Mouse (Mus musculus): ENCODE measurements around the gene Epb41.

The Epb41 gene

DNA sequence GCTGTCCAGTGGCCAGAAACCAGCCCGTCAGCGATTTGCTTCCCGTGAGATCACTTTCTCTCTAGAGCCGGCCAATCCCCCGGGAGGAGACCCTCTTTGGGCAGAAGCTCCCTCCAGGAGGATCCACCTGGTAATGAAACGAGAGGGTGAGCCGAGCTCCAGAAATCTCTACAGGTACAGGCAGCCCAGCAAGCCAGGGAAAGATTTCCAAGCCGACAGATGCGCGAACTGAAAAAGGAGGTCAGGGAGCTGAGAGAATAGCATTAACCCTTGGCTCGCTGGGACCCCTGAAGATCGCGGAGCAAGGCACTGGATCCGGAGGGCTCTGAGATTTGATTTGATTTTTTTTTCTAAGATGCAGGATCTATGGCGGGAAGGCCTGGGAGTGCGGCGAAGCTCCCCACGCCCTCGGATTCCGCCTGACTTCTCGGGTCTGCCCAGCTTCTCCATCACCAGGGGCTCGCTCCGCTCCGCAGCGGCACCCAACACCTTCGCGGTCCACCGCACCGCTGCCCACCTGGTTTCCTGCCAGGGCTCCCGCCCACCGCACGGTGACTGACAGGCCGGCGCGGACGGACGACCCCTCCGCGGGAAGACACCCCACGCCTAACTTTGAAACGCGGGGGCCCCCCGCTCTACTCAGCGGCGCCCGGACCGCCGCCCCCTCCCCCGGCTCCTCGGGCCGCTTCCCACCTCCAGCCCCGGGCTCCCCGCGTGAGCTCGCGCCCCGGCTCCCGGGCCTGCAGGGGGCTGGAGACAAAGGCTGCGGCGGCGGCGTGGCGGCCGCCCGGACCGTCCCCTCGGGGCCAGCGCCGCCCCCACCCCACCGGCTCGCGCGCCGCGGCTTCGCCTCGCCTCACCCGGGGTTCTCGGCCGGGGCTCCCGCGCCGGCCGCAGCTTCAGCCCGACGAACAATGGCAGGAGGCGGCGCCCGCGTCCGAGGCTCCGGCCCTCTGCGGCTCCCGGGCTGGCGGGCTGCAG lies 26.8 kb downstream of the Epb41 start:
- DNase-seq (ENCODE audit: low read depth, low spot score) = peak; percentile 52

- no peak for DNase-seq (ENCODE audit: low read depth, low spot score)
Observed at GRCm38 (mm10) chr4:132043726-132044125, 31.4 kb downstream of the Epb41 start.

- DNase-seq (ENCODE audit: low read depth, low spot score) = no peak
Observed at GRCm38 (mm10) chr4:132041471-132042332, 33.4 kb downstream of the Epb41 start.

DNA sequence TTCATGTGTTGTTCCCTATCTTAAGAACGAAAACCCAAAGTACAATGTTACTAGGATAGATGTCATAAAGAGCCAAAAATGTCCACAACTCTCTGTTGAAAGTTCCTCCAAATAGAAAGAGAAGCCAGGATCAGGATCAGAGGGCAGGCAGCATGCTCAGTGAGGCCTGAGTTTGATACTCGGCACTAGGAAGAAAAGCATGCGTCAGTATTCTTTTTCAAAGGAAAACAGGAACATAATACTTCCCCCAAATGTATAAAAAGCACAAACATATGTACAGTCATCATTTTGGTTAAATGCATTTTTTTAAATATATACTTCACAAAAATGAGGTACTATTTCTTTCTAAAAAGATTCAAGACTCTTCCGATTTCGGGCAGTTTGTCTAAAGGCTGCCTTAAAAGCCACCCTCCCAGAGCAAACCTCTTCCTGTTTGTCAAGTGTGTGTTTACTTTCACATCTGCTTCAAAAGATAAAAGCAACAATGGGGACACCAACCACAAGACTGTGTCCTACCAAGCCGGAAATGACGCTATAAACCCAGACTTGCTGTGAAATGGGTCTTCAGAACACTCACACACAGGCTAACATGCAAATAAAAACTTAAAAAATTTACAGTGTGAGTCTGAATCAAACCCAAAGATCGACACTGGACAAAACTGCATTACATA lies 35.0 kb downstream of the Epb41 start:
- no peak for DNase-seq (ENCODE audit: low read depth, low spot score)

GRCm38 (mm10) chr4:132039521-132039920 lies 35.6 kb downstream of the Epb41 start:
- DNase-seq (ENCODE audit: low read depth, low spot score) = no peak

DNA sequence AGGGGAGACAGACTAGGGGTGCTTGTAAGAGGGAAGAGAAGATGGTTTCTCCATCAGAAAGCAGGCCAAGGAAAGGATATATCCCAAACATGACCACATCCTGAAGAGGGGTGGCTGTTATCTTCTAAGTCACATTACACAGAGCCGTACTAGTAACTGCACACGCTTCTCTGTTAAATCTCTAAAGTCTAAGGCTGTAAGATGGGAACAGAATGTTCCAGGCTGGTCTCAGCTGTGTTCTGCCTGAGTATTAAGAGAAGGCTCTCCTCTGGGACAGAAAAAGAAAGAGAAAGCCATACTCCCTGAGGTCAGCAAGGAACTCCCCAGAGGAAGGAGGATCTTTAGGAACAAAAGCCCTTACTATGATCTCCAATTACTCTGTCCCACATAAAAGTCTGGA lies 36.3 kb downstream of the Epb41 start:
- no peak for DNase-seq (ENCODE audit: low read depth, low spot score)

DNA sequence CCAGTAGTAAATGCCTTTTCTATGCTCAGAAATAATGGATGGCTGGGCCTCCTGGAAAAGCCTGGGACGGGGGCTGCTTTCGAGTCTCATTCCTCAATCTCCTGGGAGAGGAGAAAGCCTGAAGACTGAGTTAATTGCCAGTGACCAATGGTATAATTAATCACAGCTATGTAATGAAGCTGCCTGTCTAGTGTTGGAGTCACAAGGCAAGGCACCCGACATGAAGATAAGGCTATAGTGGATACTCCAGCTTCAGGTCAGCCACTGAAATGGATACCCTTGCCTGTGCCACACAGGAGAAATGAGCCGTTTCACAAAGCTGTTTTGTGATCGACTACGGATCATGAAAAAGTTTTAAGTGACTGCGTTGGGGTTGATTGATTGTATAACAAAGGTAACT lies 37.1 kb downstream of the Epb41 start:
- no peak for DNase-seq (ENCODE audit: low read depth, low spot score)

DNA sequence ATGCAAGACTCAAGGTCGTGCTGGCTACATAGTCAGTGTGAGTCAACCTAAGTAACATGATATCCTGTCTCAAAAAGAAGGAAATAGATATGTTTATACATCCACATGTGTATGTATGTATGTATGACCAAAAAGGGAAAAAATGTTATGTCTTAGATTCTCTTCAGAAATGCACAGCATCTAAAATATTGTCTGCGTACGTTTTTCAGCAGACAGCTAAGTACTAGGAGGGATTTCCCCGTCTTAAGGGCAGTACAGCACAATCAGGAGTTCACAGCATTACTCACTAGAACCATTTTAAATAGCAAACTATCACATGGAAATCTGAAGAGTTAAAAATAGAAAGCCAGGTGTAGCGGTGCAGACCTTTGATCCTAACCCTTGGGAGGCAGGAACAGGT lies 38.0 kb downstream of the Epb41 start:
- DNase-seq (ENCODE audit: low read depth, low spot score) = no peak

DNA sequence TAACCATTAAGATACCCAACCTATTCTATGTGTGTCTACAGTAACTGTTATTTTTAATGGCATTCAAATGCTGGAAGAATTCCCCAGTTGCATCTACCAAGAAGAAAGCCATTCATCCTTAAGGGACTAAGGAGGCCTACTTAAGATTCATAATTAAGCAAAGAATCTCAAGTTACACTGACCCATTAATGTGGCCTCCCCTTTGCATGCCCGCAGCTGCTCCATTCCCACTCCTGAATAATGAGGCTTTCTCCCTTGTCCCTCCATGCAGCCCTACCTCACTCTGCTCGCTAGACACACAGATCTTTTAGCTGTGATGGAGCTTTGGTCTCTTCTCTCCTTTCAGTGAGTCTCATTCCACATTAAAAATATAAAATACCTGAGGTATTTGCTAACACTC lies 40.9 kb downstream of the Epb41 start:
- no peak for DNase-seq (ENCODE audit: low read depth, low spot score)

GRCm38 (mm10) chr4:132033183-132033582 lies 41.9 kb downstream of the Epb41 start:
- DNase-seq (ENCODE audit: low read depth, low spot score) = peak; percentile 22

- no peak for DNase-seq (ENCODE audit: low read depth, low spot score)
Observed at GRCm38 (mm10) chr4:132029851-132030741, 45.0 kb downstream of the Epb41 start.

GRCm38 (mm10) chr4:132027806-132028205 lies 47.3 kb downstream of the Epb41 start:
- DNase-seq (ENCODE audit: low read depth, low spot score) = no peak

DNA sequence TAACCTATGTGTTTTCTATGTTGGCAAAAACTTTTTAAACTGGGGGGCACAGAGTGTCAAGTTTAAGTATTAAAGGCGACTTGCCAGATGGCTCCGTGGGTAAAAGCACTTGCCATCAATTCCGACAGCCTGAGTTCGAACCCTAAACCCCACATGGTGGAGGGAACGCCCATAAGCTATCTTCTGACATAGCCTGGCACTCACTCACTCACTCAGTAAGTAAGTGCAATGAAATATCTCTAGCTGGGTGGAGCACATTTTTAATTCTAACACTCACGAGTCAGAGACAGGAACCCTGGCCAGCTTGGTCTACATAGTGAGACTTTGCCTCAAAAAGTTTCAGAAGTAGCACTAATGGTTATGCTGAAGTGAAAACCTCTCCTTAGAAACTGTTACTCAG lies 48.0 kb downstream of the Epb41 start:
- no peak for DNase-seq (ENCODE audit: low read depth, low spot score)

DNA sequence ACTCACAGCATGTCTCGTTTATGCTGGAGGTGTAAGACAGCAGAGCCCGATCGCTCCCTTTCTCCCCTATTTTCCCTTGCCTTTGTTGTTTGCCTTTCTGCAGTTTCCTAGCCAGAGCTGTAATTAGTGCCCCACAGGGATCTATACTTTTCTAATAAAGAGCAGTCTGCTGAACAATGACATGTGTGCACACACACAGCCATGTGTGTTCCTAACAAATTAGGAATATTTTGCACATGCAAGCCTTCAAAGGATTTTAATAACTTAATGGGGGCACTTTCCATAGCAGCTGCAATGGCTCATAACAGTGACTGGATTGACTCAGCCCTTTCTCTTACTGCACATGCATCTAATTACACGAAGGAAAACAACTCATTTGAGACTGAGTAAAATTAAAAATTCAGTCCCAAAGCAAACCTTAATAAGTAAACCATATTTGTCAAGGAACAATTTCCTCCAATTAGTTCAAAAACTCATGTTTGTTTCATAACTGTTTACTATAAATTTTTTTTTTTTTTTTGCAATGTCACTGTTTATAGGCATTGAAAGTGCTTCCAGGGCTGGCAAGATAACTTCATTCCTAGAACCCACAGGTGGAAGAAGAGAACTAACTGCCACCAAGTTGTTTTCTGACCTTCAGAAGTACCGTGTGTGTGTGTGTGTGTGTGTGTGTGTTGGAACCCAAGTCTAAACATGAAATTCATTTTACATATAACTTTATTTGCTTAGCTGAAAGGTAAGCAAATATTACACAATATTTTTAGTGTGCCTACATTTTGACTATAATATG lies 49.2 kb downstream of the Epb41 start:
- DNase-seq (ENCODE audit: low read depth, low spot score) = no peak

GRCm38 (mm10) chr4:132025264-132025663 lies 49.9 kb downstream of the Epb41 start:
- no peak for DNase-seq (ENCODE audit: low read depth, low spot score)

- no peak for DNase-seq (ENCODE audit: low read depth, low spot score)
Observed at GRCm38 (mm10) chr4:132023816-132024215, 51.3 kb downstream of the Epb41 start.

DNA sequence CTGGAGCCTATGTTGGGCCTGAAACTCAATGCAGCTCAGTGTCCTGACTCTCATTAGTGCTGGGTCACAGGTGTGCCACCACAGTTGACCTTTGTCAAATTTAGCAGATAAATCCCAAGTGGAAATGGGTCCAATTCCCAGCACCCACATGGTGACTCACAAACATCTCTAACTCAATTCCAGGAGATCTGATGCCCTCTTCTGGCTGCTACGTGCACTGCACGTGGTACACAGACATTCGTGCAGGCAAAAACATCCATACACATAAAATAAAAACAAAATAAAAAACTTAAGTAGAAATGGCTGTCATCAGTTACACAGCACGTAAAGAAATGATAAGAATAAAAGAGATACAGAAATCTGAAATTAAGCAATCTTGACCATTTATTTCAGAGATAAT lies 52.5 kb downstream of the Epb41 start:
- DNase-seq (ENCODE audit: low read depth, low spot score) = peak; percentile 70

DNA sequence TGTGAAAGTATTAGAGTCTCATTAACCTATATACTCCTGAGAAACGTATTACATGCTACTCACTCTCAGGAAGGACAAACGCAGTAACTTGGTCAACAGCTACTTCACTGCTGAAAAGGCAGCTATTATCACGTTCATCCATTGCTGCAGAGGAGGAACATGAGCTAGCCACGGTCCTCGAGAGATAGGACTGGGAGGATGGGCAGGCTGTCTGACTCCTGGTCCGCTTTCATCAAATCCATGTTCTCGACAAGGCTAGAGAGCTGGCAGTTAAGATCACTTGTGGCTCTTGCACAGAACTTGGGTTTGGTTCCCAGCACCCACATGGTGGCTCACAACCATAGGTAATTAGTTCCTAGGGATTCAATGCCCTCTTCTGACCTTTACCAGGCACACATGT lies 53.2 kb downstream of the Epb41 start:
- no peak for DNase-seq (ENCODE audit: low read depth, low spot score)

- DNase-seq (ENCODE audit: low read depth, low spot score) = peak; percentile 90
Observed at GRCm38 (mm10) chr4:132018547-132018946, 56.6 kb downstream of the Epb41 start.

GRCm38 (mm10) chr4:132015374-132015773 lies 59.7 kb downstream of the Epb41 start:
- DNase-seq (ENCODE audit: low read depth, low spot score) = peak; percentile 62

All from R1 (cell line).